Mouse (Mus musculus) erythroblast, embryonic 14.5 days (primary cell): ENCODE data around the gene Trim5.

ENCODE experiments used
- GATA1 ChIP-seq: IDR thresholded peaks from 2 replicates; pipeline ENCODE4 v1.6.1; 2012; ENCODE audit warnings: low read length, inconsistent platforms, mixed read lengths
- TAL1 ChIP-seq: IDR thresholded peaks from 3 replicates; pipeline ENCODE4 v1.6.1; 2012; ENCODE audit warnings: low read length, inconsistent platforms, mixed read lengths

- no peak for TF ChIP-seq GATA1
- TF ChIP-seq TAL1 = no peak
Measured at GRCm38 (mm10) chr7:104322028-104322427, 34.1 kb upstream of the Trim5 start.
